Mouse (Mus musculus): Measurements from ENCODE around the gene Zfp273.

DNA sequence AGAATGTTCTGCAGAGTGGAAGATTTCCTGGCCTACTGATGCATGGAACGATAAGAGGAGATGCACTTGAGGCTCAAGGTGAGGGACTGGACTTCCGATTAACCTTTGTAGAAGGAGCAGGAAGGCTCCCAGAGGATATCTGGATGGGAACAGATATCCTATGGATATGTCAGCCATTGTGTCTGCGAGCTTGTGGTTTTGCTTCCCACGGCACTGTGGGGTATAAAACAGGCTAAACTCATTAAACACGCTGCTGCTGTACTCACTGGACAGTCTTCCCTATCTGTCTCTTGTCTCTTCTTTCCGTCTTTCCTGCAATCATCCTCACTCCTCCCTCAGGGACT lies 30.2 kb downstream of the Zfp273 start:
- TF ChIP-seq CTCF (IDR thresholded peaks at IDR 0.05; ENCODE audit: extremely low read depth, insufficient read depth, insufficient read length, insufficient replicate concordance) (no peak), POLR2A (IDR thresholded peaks at IDR 0.05; ENCODE audit: low read depth, low read length) (no peak)
